Mouse (Mus musculus): ENCODE results near the gene Calr. TPM values are rescaled to one million over a fixed set of nuclear protein-coding genes. Genes with fewer than 3 reads are reported as not detected.

The Calr gene
- total RNA-seq (2014; fragmentation: Nextera tagmentation), result 1,333 and 1,645 TPM in 2 replicates
- 4,572 and 4,672 TPM in 2 replicates for total RNA-seq (2017)

- peak; percentile 72 for ATAC-seq (replicated peaks; ENCODE audit: poor library complexity, severe bottlenecking)
These were observed at the start of gene Calr for GRCm38 (mm10) chr8:84846722-84847572. Gene Calr, minus strand, starts transcription at chr8:84846934.

GRCm38 (mm10) chr8:84895963-84896362 lies 49.2 kb upstream of the Calr start:
- ATAC-seq (replicated peaks; ENCODE audit: poor library complexity, severe bottlenecking), result no peak

GRCm38 (mm10) chr8:84893709-84894134 lies 47.0 kb upstream of the Calr start, which contains the start of gene Gcdh:
Gene Gcdh, minus strand, starts transcription at chr8:84893921.
- peak; percentile 96 for ATAC-seq (replicated peaks; ENCODE audit: poor library complexity, severe bottlenecking)

- no peak for ATAC-seq (replicated peaks; ENCODE audit: poor library complexity, severe bottlenecking)
These were observed 46.4 kb upstream of the Calr start for GRCm38 (mm10) chr8:84892993-84893708.

- ATAC-seq (replicated peaks; ENCODE audit: poor library complexity, severe bottlenecking), result no peak
These were observed 42.4 kb upstream of the Calr start for GRCm38 (mm10) chr8:84889141-84889540.

GRCm38 (mm10) chr8:84888280-84888679 lies 41.5 kb upstream of the Calr start:
- no peak for ATAC-seq (replicated peaks; ENCODE audit: poor library complexity, severe bottlenecking)

GRCm38 (mm10) chr8:84884728-84885127 lies 38.0 kb upstream of the Calr start:
- no peak for ATAC-seq (replicated peaks; ENCODE audit: poor library complexity, severe bottlenecking)

GRCm38 (mm10) chr8:84878915-84879314 lies 32.2 kb upstream of the Calr start:
- no peak for ATAC-seq (replicated peaks; ENCODE audit: poor library complexity, severe bottlenecking)

- ATAC-seq (replicated peaks; ENCODE audit: poor library complexity, severe bottlenecking), result no peak
These were observed 30.7 kb upstream of the Calr start for GRCm38 (mm10) chr8:84877297-84878035.

GRCm38 (mm10) chr8:84874339-84874738 lies 27.6 kb upstream of the Calr start:
- no peak for ATAC-seq (replicated peaks; ENCODE audit: poor library complexity, severe bottlenecking)

- no peak for ATAC-seq (replicated peaks; ENCODE audit: poor library complexity, severe bottlenecking)
These were observed 26.3 kb upstream of the Calr start for GRCm38 (mm10) chr8:84873016-84873415.

- peak; percentile 34 for ATAC-seq (replicated peaks; ENCODE audit: poor library complexity, severe bottlenecking)
These were observed 25.7 kb upstream of the Calr start for GRCm38 (mm10) chr8:84872309-84872965.

- peak; percentile 81 for ATAC-seq (replicated peaks; ENCODE audit: poor library complexity, severe bottlenecking)
These were observed 24.9 kb upstream of the Calr start, which contains the start of gene Syce2 for GRCm38 (mm10) chr8:84871376-84872308. Gene Syce2, plus strand, starts transcription at chr8:84872111.

GRCm38 (mm10) chr8:84856864-84857441 lies 10.2 kb upstream of the Calr start, which contains the start of gene Farsa:
Gene Farsa, plus strand, starts transcription at chr8:84856989.
- ATAC-seq (replicated peaks; ENCODE audit: poor library complexity, severe bottlenecking), result peak; percentile 91

GRCm38 (mm10) chr8:84856434-84856833 lies 9.7 kb upstream of the Calr start:
- no peak for ATAC-seq (replicated peaks; ENCODE audit: poor library complexity, severe bottlenecking)

- peak; percentile 34 for ATAC-seq (replicated peaks; ENCODE audit: poor library complexity, severe bottlenecking)
These were observed 1.1 kb upstream of the Calr start for GRCm38 (mm10) chr8:84847684-84848435.

GRCm38 (mm10) chr8:84846094-84846721 lies 526 bp downstream of the Calr start:
- no peak; the same call in 1 of the 2 replicates for ATAC-seq (replicated peaks; ENCODE audit: poor library complexity, severe bottlenecking)
